Comparison of ENCODE assay signal across 18 mouse cellular contexts in genomic region chr1:85809256-85809655, GRCm38 (mm10). TPM values are rescaled to one million over a fixed set of nuclear protein-coding genes. Genes with fewer than 3 reads are reported as not detected.
DNase-seq lines count a peak whose midpoint lies in the region; ATAC-seq and TF ChIP-seq lines count a peak whose summit lies in the region.
"Had no signal": no experiment of that assay in that cellular context is flagged by ENCODE, and none has a peak within 500 bp of the region (broad histone marks: within the 10 kb centered on the region; RNA-seq: fewer than 3 reads in every experiment).

No protein-coding gene starts in this region.

- 0 out of 2 replicates have a peak, but pooled peaks cover 4% of the 10 kb centered on the region for H3K36me3 ChIP-seq in heart, embryonic 13.5 days
- no peaks in the 10 kb centered on the region for H3K36me3 ChIP-seq in heart, embryonic 12.5 days
- no peaks in the 10 kb centered on the region for H3K36me3 ChIP-seq in lung, embryonic 16.5 days (ENCODE audit: control insufficient read depth, insufficient read depth, low read length)
- no peaks in the 10 kb centered on the region for H3K36me3 ChIP-seq in intestine, postnatal 0 days (ENCODE audit: control insufficient read depth, insufficient read depth)
- H3K36me3 ChIP-seq: embryonic facial prominence, embryonic 13.5 days; hindbrain, embryonic 13.5 days had no signal

- no peak for TF ChIP-seq POLR2A in lung, adult 2 months (IDR thresholded peaks at IDR 0.05; ENCODE audit: borderline replicate concordance, extremely low read depth, low read depth, low read length)

- H3K4me1 ChIP-seq in heart, embryonic 13.5 days, result peaks cover 79% of the 10 kb centered on the region
- peaks cover 61% of the 10 kb centered on the region for H3K4me1 ChIP-seq in heart, embryonic 12.5 days (replicated peaks)
- H3K4me1 ChIP-seq in lung, embryonic 16.5 days (replicated peaks; ENCODE audit: control insufficient read depth, insufficient read depth, low read length), result peaks cover 26% of the 10 kb centered on the region
- H3K4me1 ChIP-seq in lung, adult 2 months (ENCODE audit: control insufficient read depth, insufficient read depth, low read length), result peaks cover 40% of the 10 kb centered on the region
- H3K4me1 ChIP-seq in intestine, postnatal 0 days (replicated peaks; ENCODE audit: control insufficient read depth, insufficient read depth, low read length), result peaks cover 28% of the 10 kb centered on the region; the same call in 1 of the 2 replicates

- no peak for TF ChIP-seq CTCF in lung, adult 2 months (IDR thresholded peaks at IDR 0.05; ENCODE audit: insufficient read depth, low read length)
- no peak for TF ChIP-seq CTCF in intestine, postnatal 0 days (IDR thresholded peaks at IDR 0.05; ENCODE audit: low read depth)

- ATAC-seq in heart, embryonic 13.5 days (ENCODE audit: extremely low read depth, insufficient number of reproducible peaks, low FRiP score, low TSS enrichment), result no peak
- no peak for ATAC-seq in heart, embryonic 12.5 days (ENCODE audit: insufficient number of reproducible peaks, low FRiP score)
- ATAC-seq in lung, embryonic 16.5 days (ENCODE audit: low read depth), result no peak
- ATAC-seq in intestine, postnatal 0 days, result peak; percentile 56
- ATAC-seq: midbrain, embryonic 16.5 days had no signal

- no peaks in the 10 kb centered on the region for H3K27me3 ChIP-seq in heart, embryonic 13.5 days (replicated peaks)
- no peaks in the 10 kb centered on the region for H3K27me3 ChIP-seq in heart, embryonic 12.5 days (replicated peaks)
- H3K27me3 ChIP-seq in lung, embryonic 16.5 days (ENCODE audit: control insufficient read depth, insufficient read depth, low read depth, low read length), result no peaks in the 10 kb centered on the region
- H3K27me3 ChIP-seq in intestine, postnatal 0 days (replicated peaks; ENCODE audit: control insufficient read depth, insufficient read depth, low read length), result no peaks in the 10 kb centered on the region
- H3K27me3 ChIP-seq: embryonic facial prominence, embryonic 13.5 days; forebrain, embryonic 12.5 days; hindbrain, embryonic 13.5 days; liver, embryonic 13.5 days; megakaryocyte, embryonic 14.5 days had no signal

- 65% methylated on average over 4 of the region's 4 CpGs for WGBS in heart, embryonic 13.5 days
- 62% methylated on average over 4 of the region's 4 CpGs for WGBS in heart, embryonic 12.5 days
- WGBS in lung, embryonic 16.5 days, result 60% methylated on average over 4 of the region's 4 CpGs
- 25% methylated on average over 4 of the region's 4 CpGs for WGBS in lung, adult 2 months
- 34% methylated on average over 4 of the region's 4 CpGs for WGBS in intestine, postnatal 0 days

- no peak overlapping the region for H3K4me2 ChIP-seq in heart, embryonic 13.5 days
- no peak overlapping the region for H3K4me2 ChIP-seq in heart, embryonic 12.5 days
- no peak overlapping the region for H3K4me2 ChIP-seq in lung, embryonic 16.5 days (ENCODE audit: low read depth, low read length)
- no peak overlapping the region for H3K4me2 ChIP-seq in intestine, postnatal 0 days (replicated peaks; ENCODE audit: low read depth)
- H3K4me2 ChIP-seq: embryonic facial prominence, embryonic 13.5 days; forebrain, embryonic 12.5 days; hindbrain, embryonic 13.5 days; liver, embryonic 13.5 days had no signal

- H3K4me3 ChIP-seq in heart, embryonic 13.5 days, result no peak overlapping the region
- H3K4me3 ChIP-seq in heart, embryonic 12.5 days, result no peak overlapping the region
- H3K4me3 ChIP-seq in lung, embryonic 16.5 days (ENCODE audit: low read length), result no peak overlapping the region
- H3K4me3 ChIP-seq in lung, adult 2 months (replicated peaks; ENCODE audit: extremely low read depth, low read depth, low read length), result no peak overlapping the region
- H3K4me3 ChIP-seq in intestine, postnatal 0 days (ENCODE audit: low read depth, low read length), result no peak overlapping the region
- H3K4me3 ChIP-seq: embryonic facial prominence, embryonic 13.5 days; forebrain, embryonic 12.5 days; hindbrain, embryonic 13.5 days; liver, embryonic 13.5 days; megakaryocyte, embryonic 14.5 days had no signal

- 0 out of 2 replicates have a peak overlapping the region, but pooled peaks have one; percentile 28 for H3K27ac ChIP-seq in heart, embryonic 13.5 days (replicated peaks)
- no peak overlapping the region for H3K27ac ChIP-seq in heart, embryonic 12.5 days (ENCODE audit: poor library complexity, severe bottlenecking)
- H3K27ac ChIP-seq in lung, embryonic 16.5 days (ENCODE audit: low read length), result peak overlapping the region; percentile 41; the same call in 1 of the 2 replicates
- peak overlapping the region; percentile 15; the same call in 1 of the 2 replicates for H3K27ac ChIP-seq in intestine, postnatal 0 days (ENCODE audit: low read depth, low read length)
- H3K27ac ChIP-seq: embryonic facial prominence, embryonic 13.5 days; forebrain, embryonic 12.5 days; hindbrain, embryonic 13.5 days; liver, embryonic 13.5 days had no signal

- no peak overlapping the region for H3K9ac ChIP-seq in heart, embryonic 13.5 days
- H3K9ac ChIP-seq in heart, embryonic 12.5 days, result no peak overlapping the region
- no peak overlapping the region for H3K9ac ChIP-seq in lung, embryonic 16.5 days (ENCODE audit: low read length)
- no peak overlapping the region for H3K9ac ChIP-seq in intestine, postnatal 0 days (ENCODE audit: low read depth, low read length)
- H3K9ac ChIP-seq: embryonic facial prominence, embryonic 13.5 days; forebrain, embryonic 12.5 days; hindbrain, embryonic 13.5 days; liver, embryonic 13.5 days had no signal

- DNase-seq in lung, adult 2 months, result no peak
- DNase-seq in right cerebral cortex, adult 2 months (ENCODE audit: low spot score in 2 of 2), result no peak
- DNase-seq in retina, postnatal 1 day, result no peak
- DNase-seq in spleen, postnatal 4 days (ENCODE audit: low spot score in 2 of 2), result no peak
- DNase-seq: cerebellum, adult 11 months; kidney, adult 18-20 months; liver, embryonic 13.5 days; right cerebral cortex, postnatal 25 days; thymus, postnatal 4 days had no signal

- H3K9me3 ChIP-seq in heart, embryonic 13.5 days, result no peaks in the 10 kb centered on the region
- no peaks in the 10 kb centered on the region for H3K9me3 ChIP-seq in heart, embryonic 12.5 days (replicated peaks)
- no peaks in the 10 kb centered on the region for H3K9me3 ChIP-seq in lung, embryonic 16.5 days (ENCODE audit: control insufficient read depth, low read length)
- no peaks in the 10 kb centered on the region for H3K9me3 ChIP-seq in intestine, postnatal 0 days (ENCODE audit: control insufficient read depth)
- H3K9me3 ChIP-seq: embryonic facial prominence, embryonic 13.5 days; forebrain, embryonic 12.5 days; hindbrain, embryonic 13.5 days; liver, embryonic 13.5 days; megakaryocyte, embryonic 14.5 days had no signal

RNA-seq across cellular contexts. Expression of gene Cab39, which starts 16.0 kb away (rescaled TPM):
- 20.6 and 20.8 TPM in 2 replicates for polyA plus RNA-seq in heart, embryonic 13.5 days (2015; fragmentation: Nextera tagmentation; extraction: Ambion mirVana)
- polyA plus RNA-seq in heart, embryonic 12.5 days (2016; fragmentation: Nextera tagmentation; extraction: Ambion mirVana), result 39.8 and 41.2 TPM in 2 replicates
- polyA plus RNA-seq in lung, embryonic 16.5 days (2015; fragmentation: Nextera tagmentation; extraction: Ambion mirVana), result 26.3 TPM in 2 replicates
- 43.8 and 48.3 TPM in 2 replicates for polyA plus RNA-seq in lung, adult 2 months (2012; rRNA removed)
- polyA plus RNA-seq in intestine, postnatal 0 days (2015; fragmentation: Nextera tagmentation; extraction: Ambion mirVana), result 33.8 and 36.6 TPM in 2 replicates

RNA-seq across cellular contexts. Expression of gene A630001G21Rik, which starts 30.8 kb away (rescaled TPM):
- polyA plus RNA-seq in heart, embryonic 13.5 days (2015; fragmentation: Nextera tagmentation; extraction: Ambion mirVana), result 1.3 and 1.6 TPM in 2 replicates
- 1.3 and 1.4 TPM in 2 replicates for polyA plus RNA-seq in heart, embryonic 12.5 days (2016; fragmentation: Nextera tagmentation; extraction: Ambion mirVana)
- polyA plus RNA-seq in lung, embryonic 16.5 days (2015; fragmentation: Nextera tagmentation; extraction: Ambion mirVana), result 1.3 and 1.5 TPM in 2 replicates
- polyA plus RNA-seq in lung, adult 2 months (2012; rRNA removed), result 3.0 and 3.6 TPM in 2 replicates
- polyA plus RNA-seq in intestine, postnatal 0 days (2015; fragmentation: Nextera tagmentation; extraction: Ambion mirVana), result 0.55 and 0.78 TPM in 2 replicates
